Mouse (Mus musculus): ENCODE measurements around the gene Pdlim4.

DNA sequence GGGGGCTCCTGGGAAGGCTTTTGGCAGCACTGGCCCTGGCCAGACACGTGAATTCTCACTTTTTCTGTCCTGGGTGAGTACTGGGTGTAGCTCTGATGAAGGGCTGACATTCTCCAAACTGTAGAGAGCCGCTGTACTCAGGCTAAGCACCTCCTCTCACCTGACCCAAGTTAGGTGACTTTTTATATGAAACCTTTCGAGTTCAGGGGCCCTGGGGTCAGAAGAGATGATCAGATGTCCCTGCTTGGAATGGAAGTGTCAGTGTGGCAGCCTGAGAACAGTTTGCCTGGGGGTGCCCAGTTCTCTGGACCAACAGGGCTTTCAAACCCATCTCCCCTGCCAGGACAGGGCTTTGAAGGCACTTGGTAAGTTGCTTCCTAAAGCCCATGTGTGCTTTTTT is 39.3 kb upstream of the Pdlim4 start:
- TF ChIP-seq CTCF (IDR thresholded peaks at IDR 0.05; ENCODE audit: insufficient read depth, low read depth, low read length) = no peak
- no peak for TF ChIP-seq POLR2A (IDR thresholded peaks at IDR 0.05; ENCODE audit: insufficient read depth, low read depth, low read length)
